Mouse (Mus musculus) kidney, embryonic 15.5 days (tissue): ENCODE measurements around the gene Ccdc33. TPM values are rescaled to one million over a fixed set of nuclear protein-coding genes. Genes with fewer than 3 reads are reported as not detected.

Experiments
- ATAC-seq: fragments of 200-750 bp; cut with Nextera tagmentation; replicated peaks from 2 replicates; pipeline ENCODE4 v1.8.0; 2017; ENCODE audit warnings: moderate TSS enrichment; ENCODE audit not compliant: low FRiP score
- H3K27ac ChIP-seq: fragments of 300-500 bp; sonication (generic); 2 replicates; pipeline ENCODE4 v1.5.1; 2015; ENCODE audit warnings: mild to moderate bottlenecking, inconsistent platforms
- H3K27me3 ChIP-seq: fragments of 300-500 bp; sonication (generic); 2 replicates; pipeline ENCODE4 v1.6.1; 2015; ENCODE audit warnings: inconsistent platforms
- H3K36me3 ChIP-seq: fragments of 300-500 bp; sonication (generic); 2 replicates; pipeline ENCODE4 v1.6.1; 2015; ENCODE audit warnings: inconsistent platforms
- H3K4me1 ChIP-seq: fragments of 300-500 bp; sonication (generic); 2 replicates; pipeline ENCODE4 v1.6.1; 2015; ENCODE audit warnings: inconsistent platforms
- H3K4me2 ChIP-seq: fragments of 300-500 bp; sonication (generic); 2 replicates; pipeline ENCODE4 v1.6.1; 2015; ENCODE audit warnings: moderate library complexity, mild to moderate bottlenecking, inconsistent platforms
- H3K4me3 ChIP-seq: fragments of 300-500 bp; sonication (generic); replicated peaks from 2 replicates; pipeline ENCODE4 v1.5.1; 2015; ENCODE audit warnings: mild to moderate bottlenecking, inconsistent platforms
- H3K9ac ChIP-seq: fragments of 300-500 bp; sonication (generic); 2 replicates; pipeline ENCODE4 v1.6.1; 2015; ENCODE audit warnings: mild to moderate bottlenecking, inconsistent platforms
- H3K9me3 ChIP-seq: fragments of 300-500 bp; sonication (generic); replicated peaks from 2 replicates; pipeline ENCODE4 v1.6.1; 2016; ENCODE audit warnings: inconsistent platforms
- WGBS: fragments of 180-500 bp; shearing (Covaris S2); methylation state at CpG from one replicate; pipeline ENCODE4 v1.1.7; 2015; ENCODE audit warnings: mixed read lengths; 5-methylcytosine and 5-hydroxymethylcytosine counted together
- polyA plus RNA-seq: library from polyadenylated mRNA; unstranded; fragments of >200 nt; fragmentation: Nextera tagmentation; extraction: Ambion mirVana; gene quantifications from 2 replicates; pipeline ENCODE4 v1.2.1, GENCODE M21; 2015

Ccdc33 gene
- polyA plus RNA-seq, 1 experiment from 2014 or later: 0.29 TPM

DNA sequence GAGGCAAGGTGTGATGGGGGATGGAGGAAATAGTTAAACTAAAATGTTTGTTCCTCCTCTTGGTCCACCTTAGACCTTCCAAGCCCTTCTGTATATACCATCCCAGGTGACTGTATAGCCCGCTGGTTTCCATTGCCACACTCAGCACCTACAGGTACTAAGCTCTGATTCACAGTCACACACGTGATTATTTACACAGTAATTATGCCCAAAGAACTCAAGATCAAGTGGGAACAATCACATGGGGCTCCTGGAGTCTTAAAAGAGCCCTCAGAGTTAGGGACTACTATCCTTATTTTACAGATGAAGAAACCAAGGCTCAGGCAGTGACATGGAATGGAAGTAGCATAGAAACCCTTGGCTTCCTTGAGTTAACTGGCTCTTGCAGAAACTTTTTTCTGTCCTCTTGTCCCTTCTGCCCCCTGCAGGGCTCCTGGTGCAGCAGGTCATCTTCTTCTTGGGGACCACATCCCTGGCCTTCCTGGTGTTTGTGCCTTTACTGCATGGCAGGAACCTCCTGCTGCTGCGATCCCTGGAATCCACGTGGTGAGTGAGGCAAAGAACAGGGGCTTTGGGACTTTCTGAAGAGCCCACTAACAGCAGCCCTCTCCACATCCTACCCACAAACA, 32.2 kb upstream of the Ccdc33 start:
- H3K9ac ChIP-seq: no peak overlapping the region
- peaks cover 25% of the 10 kb centered on the region for H3K4me1 ChIP-seq
- no peaks in the 10 kb centered on the region for H3K9me3 ChIP-seq
- peaks cover 29% of the 10 kb centered on the region for H3K36me3 ChIP-seq
- WGBS: 68% methylated on average over 4 of the region's 4 CpGs
- no peak overlapping the region for H3K4me3 ChIP-seq
- no peak overlapping the region for H3K27ac ChIP-seq
- no peak overlapping the region for H3K4me2 ChIP-seq
- no peaks in the 10 kb centered on the region for H3K27me3 ChIP-seq
- no peak for ATAC-seq

DNA sequence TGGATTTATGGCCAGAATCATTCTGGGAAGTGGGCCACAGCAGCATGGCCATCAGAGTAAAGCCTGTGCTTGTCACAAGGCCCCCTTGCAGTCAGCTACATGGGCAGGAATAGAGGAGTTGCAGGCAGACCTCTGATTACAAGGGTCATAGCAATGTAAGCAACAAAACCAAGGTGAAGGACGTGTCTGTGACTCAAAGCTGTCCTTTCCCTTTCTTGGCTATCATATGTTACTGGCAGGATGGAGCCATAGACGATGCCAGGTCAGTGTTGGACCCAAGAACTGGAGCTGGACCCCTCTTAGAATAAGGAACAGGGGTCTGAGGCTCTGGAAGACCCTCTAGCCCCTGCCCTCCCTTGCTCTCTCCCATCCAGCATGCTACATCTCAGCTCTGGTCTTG, 30.2 kb upstream of the Ccdc33 start:
- no peaks in the 10 kb centered on the region for H3K27me3 ChIP-seq
- no peak overlapping the region for H3K4me3 ChIP-seq
- peaks cover 27% of the 10 kb centered on the region for H3K36me3 ChIP-seq
- no peaks in the 10 kb centered on the region for H3K9me3 ChIP-seq
- no peak for ATAC-seq
- H3K4me2 ChIP-seq: no peak overlapping the region
- 74% methylated on average over 2 of the region's 2 CpGs for WGBS
- peaks cover 24% of the 10 kb centered on the region for H3K4me1 ChIP-seq
- no peak overlapping the region for H3K27ac ChIP-seq
- H3K9ac ChIP-seq: no peak overlapping the region

DNA sequence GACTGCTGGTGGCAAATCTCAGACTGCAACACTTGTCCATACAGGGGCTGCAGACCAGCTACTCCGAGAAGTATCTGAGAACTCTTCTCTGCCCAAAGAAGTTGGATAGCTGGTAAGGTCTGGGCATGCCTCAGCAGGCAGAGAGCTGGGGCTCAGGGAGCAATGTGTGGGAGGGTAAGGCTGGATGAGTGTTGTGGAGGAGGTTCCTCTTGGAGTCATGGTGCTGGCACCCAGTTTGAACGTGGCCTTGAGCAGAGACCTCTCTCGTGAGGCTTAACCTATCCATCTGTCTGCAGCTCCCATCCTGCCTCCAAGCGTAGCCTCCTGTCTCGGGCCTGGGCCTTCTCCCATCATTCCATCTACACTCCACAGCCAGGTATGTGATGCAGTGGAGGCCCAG, 26.8 kb upstream of the Ccdc33 start:
- peaks cover 19% of the 10 kb centered on the region; the same call in 1 of the 2 replicates for H3K36me3 ChIP-seq
- H3K9me3 ChIP-seq: no peaks in the 10 kb centered on the region
- no peak overlapping the region for H3K4me2 ChIP-seq
- no peaks in the 10 kb centered on the region for H3K27me3 ChIP-seq
- ATAC-seq: peak; percentile 17; the same call in 1 of the 2 replicates
- WGBS: 51% methylated on average over 5 of the region's 5 CpGs
- no peak overlapping the region for H3K27ac ChIP-seq
- H3K4me1 ChIP-seq: peaks cover 37% of the 10 kb centered on the region
- H3K9ac ChIP-seq: no peak overlapping the region
- H3K4me3 ChIP-seq: no peak overlapping the region

DNA sequence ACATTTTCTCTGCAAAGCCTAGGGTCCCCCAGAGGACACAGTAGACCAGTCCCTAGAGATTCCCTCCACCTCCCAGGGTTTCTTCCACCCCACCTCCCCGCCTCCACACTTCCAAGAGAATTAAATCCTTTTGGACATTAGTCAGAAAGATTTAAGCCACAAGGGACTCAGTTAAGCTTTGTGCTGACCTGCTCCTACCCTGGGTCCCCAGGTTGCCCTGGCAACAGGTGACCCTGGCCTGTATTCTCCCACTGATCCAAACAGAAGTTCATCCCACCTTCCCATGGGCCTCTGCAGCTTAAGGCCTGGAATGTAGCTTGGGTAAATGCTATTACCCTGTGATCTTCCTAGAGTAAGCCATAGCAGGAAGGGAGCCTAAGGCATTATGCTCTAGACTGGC, 26.0 kb upstream of the Ccdc33 start:
- H3K4me2 ChIP-seq: no peak overlapping the region
- H3K4me1 ChIP-seq: peaks cover 45% of the 10 kb centered on the region
- no peak for ATAC-seq
- 0 out of 2 replicates have a peak overlapping the region, but pooled peaks have one; percentile 1 for H3K27ac ChIP-seq
- no peaks in the 10 kb centered on the region for H3K9me3 ChIP-seq
- peaks cover 19% of the 10 kb centered on the region; the same call in 1 of the 2 replicates for H3K36me3 ChIP-seq
- WGBS: 44% methylated on average over 1 of the region's 1 CpGs
- no peaks in the 10 kb centered on the region for H3K27me3 ChIP-seq
- H3K9ac ChIP-seq: no peak overlapping the region
- no peak overlapping the region for H3K4me3 ChIP-seq

DNA sequence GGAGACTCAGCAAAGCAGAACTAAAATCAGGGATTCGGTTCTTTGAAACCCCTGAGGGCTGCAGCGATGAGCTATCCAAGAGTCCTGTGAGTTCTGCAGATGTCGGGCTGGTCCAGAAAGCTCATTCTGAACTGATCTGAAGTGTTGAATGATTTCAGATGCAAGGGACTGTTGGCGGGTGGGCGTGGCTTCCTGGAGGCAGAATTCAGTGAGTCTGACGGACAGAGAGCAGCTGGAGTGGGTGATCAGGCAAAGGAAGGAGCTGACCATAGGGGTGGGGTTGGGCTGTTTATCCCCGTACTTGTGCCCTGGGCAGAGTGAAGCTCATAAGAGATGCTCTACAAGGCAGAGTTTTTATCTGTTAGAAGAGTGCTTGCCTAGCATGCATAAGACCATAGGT, 24.8 kb upstream of the Ccdc33 start:
- H3K9ac ChIP-seq: no peak overlapping the region
- H3K27me3 ChIP-seq: no peaks in the 10 kb centered on the region
- no peak; the same call in 1 of the 2 replicates for ATAC-seq
- H3K36me3 ChIP-seq: 0 out of 2 replicates have a peak, but pooled peaks cover 13% of the 10 kb centered on the region
- H3K27ac ChIP-seq: peak overlapping the region; percentile 56; the same call in 1 of the 2 replicates
- H3K9me3 ChIP-seq: no peaks in the 10 kb centered on the region
- H3K4me1 ChIP-seq: peaks cover 55% of the 10 kb centered on the region
- 29% methylated on average over 7 of the region's 7 CpGs for WGBS
- no peak overlapping the region for H3K4me2 ChIP-seq
- no peak overlapping the region for H3K4me3 ChIP-seq

DNA sequence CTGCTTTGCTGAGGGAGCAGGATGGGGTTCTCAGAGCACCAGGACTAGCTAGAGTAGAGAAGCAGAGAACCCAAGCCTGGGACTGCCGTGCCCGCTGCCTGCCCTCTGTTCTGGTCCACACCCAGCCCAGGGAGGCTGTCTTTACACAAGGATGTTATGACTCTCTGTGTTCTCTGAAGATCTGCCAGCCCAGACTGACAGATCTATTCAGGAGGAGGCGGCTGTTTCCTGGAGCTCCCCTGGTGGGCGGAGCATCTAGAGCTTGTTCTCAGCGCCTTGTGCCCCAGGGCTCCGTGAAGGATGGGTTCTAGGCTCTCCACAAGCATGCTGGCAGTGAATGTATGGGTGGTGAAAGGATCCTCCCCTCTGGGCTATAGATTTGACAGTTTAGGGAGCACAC, 21.3 kb upstream of the Ccdc33 start:
- Histone ChIP-seq H3K4me1 (peaks cover 71% of the 10 kb centered on the region), H3K4me2 (no peak overlapping the region), H3K4me3 (no peak overlapping the region), H3K27ac (no peak overlapping the region), H3K9ac (no peak overlapping the region), H3K9me3 (no peaks in the 10 kb centered on the region), H3K36me3 (0 out of 2 replicates have a peak, but pooled peaks cover 8% of the 10 kb centered on the region), H3K27me3 (no peaks in the 10 kb centered on the region)
- 41% methylated on average over 6 of the region's 6 CpGs for WGBS
- ATAC-seq: no peak

DNA sequence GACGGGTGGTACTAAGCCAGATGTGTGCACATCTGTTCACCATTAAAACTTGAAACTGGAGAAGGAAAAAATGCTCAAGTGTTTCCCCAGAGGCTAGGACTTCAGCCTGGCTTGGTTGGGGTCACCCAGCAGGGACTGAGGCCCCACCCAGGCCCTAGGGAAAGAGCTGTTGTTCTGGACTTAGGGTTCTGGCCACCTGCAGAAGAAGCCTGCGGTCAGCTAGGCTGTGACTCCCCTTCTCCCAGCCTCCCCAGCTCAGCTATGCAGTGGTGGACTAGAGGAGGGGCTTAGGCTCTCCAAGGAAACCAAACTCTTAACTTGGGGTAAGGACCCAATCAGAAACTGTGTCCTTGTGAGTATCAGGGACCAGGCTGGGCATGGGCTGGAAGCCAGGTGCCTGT, 17.3 kb upstream of the Ccdc33 start:
- Histone ChIP-seq H3K36me3 (0 out of 2 replicates have a peak, but pooled peaks cover under 1% of the 10 kb centered on the region), H3K9ac (no peak overlapping the region), H3K4me3 (peak overlapping the region; percentile 23), H3K4me2 (peak overlapping the region; percentile 46), H3K27me3 (no peaks in the 10 kb centered on the region), H3K27ac (peak overlapping the region; percentile 83; the same call in 1 of the 2 replicates), H3K4me1 (peaks cover 84% of the 10 kb centered on the region), H3K9me3 (no peaks in the 10 kb centered on the region)
- peak; percentile 31; the same call in 1 of the 2 replicates for ATAC-seq
- 13% methylated on average over 2 of the region's 2 CpGs for whole genome bisulfite sequencing

DNA sequence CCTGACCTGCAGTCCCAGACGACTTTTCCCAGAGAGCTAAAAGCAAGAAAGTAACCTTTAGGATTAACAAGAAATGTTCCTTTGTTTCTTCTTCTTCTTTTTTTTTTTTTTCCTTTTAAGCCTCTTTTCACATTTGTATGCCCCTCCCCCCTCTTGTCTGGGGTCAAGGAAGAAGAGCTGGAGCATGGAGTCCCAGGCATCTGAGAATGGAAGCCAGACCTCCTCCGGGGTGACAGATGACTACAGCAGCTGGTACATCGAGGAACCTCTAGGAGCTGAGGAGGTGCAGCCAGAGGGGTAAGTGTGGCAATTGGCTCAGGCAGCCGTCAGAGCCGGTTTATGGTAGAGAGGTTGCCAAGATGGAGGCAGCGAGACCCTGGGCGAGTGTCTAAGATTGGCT, 16.3 kb upstream of the Ccdc33 start:
- peak overlapping the region; percentile 83 for H3K27ac ChIP-seq
- no peak overlapping the region for H3K9ac ChIP-seq
- no peaks in the 10 kb centered on the region for H3K36me3 ChIP-seq
- peak overlapping the region; percentile 46 for H3K4me2 ChIP-seq
- no peaks in the 10 kb centered on the region for H3K9me3 ChIP-seq
- ATAC-seq: no peak
- peaks cover 84% of the 10 kb centered on the region for H3K4me1 ChIP-seq
- WGBS: 18% methylated on average over 7 of the region's 7 CpGs
- H3K4me3 ChIP-seq: peak overlapping the region; percentile 23
- 0 out of 2 replicates have a peak, but pooled peaks cover 3% of the 10 kb centered on the region for H3K27me3 ChIP-seq

DNA sequence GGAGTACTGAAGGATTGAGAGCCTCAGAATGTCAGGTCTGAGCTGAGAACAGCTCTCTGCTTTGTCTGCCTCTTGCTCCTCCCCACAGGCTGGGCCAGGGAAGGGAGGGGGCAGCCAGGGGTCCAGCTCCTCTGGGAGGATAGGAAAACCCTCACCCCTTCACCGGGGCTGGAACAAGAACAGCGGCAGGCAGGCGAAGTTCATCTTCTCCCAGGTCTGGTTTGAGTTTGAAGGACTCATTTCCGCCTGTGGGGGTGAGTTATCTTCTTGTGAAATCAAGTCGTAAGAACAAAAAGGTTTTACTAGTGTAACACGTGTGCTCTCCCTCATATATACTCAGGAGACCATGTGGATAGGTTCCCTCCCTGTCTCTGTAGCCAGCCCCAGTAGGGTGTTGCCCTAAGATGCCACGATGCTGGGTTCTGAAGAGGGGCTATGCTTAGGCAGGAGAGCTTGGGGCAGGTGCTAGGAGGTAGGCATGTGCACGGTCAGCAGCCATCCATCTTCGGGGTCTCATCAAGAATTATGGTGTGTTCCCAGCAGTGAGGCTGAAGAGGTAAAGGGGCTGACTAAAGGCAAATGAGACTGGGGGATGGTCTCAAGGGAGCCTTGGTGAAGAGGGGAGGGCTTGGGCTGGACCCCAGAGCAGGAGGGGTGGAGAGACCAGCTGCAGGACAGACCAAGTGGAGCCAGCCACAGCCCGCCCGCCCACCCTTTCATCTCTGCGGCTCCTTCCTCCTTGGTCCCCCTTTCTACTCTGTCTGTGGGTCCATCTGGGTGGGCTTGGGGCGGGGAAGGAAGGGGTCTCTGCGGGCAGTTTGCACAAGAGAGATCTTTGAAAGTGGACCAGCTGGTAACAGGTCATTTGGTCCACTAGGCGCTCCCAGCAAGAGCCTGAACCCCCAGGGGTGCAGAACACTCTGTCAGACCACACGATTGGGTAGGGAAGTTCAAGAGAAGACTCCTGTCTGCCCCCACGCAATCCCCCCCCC, 15.6 kb upstream of the Ccdc33 start:
- 4% methylated on average over 13 of the region's 17 CpGs for WGBS
- ATAC-seq: peak; percentile 45
- Histone ChIP-seq H3K4me2 (peak overlapping the region; percentile 46), H3K9me3 (no peaks in the 10 kb centered on the region), H3K27me3 (0 out of 2 replicates have a peak, but pooled peaks cover 3% of the 10 kb centered on the region), H3K9ac (no peak overlapping the region), H3K4me1 (peaks cover 84% of the 10 kb centered on the region), H3K36me3 (no peaks in the 10 kb centered on the region), H3K27ac (peak overlapping the region; percentile 83), H3K4me3 (peak overlapping the region; percentile 10; the same call in 1 of the 2 replicates)

DNA sequence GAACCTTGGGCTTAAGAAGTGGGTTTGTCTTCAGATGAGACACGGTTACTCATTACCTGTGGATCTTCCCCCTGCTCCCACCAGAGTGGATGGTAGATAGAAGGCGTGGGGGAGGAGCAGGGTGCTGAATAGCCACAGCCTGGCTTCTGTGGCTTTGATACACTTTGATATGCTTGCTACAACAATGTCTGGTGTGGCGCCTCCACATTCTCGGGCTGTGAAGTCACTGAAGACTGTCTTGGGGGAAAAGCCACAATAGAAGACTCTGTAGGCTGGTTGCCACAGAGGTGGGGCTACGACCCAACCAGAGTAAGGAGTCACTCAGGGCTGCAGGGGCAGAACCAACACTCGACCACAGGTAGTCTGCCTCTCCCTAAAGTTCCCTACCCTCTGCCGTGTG, 13.1 kb upstream of the Ccdc33 start:
- WGBS: 66% methylated on average over 7 of the region's 7 CpGs
- Histone ChIP-seq H3K4me2 (no peak overlapping the region), H3K27me3 (0 out of 2 replicates have a peak, but pooled peaks cover 8% of the 10 kb centered on the region), H3K27ac (no peak overlapping the region; the same call in 1 of the 2 replicates), H3K4me1 (peaks cover 92% of the 10 kb centered on the region), H3K4me3 (no peak overlapping the region), H3K36me3 (no peaks in the 10 kb centered on the region), H3K9ac (no peak overlapping the region), H3K9me3 (no peaks in the 10 kb centered on the region)
- no peak for ATAC-seq

DNA sequence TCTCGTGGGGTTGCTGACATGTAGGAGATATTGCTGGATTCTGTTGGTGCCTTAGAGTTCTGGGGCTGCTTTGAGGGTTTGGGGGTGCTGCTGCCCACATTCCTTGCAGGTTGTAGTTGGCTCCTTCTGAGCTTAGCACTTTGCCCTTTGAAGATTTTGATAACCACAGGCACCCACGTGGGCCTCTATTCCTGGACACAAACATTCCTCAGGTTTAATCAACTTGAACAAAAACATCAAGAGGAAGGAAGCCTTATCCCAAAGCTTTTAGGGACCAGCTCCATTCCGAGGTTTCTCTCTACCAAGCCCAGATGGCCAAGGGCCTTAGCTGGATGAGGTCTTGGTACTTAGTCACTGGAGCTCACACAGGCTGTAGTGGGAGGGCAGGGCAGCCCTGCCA, 12.3 kb upstream of the Ccdc33 start:
- Histone ChIP-seq H3K27ac (peak overlapping the region; percentile 58; the same call in 1 of the 2 replicates), H3K9me3 (no peaks in the 10 kb centered on the region), H3K4me2 (no peak overlapping the region), H3K36me3 (no peaks in the 10 kb centered on the region), H3K9ac (no peak overlapping the region), H3K27me3 (0 out of 2 replicates have a peak, but pooled peaks cover 8% of the 10 kb centered on the region), H3K4me3 (no peak overlapping the region), H3K4me1 (peaks cover 87% of the 10 kb centered on the region)
- WGBS: 24% methylated on average over 3 of the region's 3 CpGs
- no peak for ATAC-seq

DNA sequence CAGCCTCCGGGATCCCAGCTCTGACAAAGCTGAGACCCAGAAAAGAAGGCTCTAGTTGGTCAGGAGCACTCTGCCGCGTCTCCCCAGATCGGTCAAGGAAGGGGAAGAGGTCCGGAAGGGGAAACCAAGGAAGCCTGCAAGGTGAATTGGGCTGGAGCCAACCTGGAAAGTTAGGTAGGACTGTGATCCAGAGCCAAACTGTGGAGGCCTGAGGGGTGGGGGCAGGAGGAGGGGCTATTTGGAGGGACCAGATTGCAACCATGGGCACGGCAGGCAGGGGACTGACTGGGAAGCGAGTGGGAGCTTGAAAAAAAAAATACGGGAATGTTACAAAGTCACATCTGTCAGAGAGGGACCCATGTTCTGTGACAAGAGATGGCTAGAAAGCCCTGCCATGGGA, 10.9 kb upstream of the Ccdc33 start:
- H3K4me2 ChIP-seq: peak overlapping the region; percentile 49
- H3K27ac ChIP-seq: peak overlapping the region; percentile 84
- H3K4me3 ChIP-seq: 0 out of 2 replicates have a peak overlapping the region, but pooled peaks have one; percentile 0
- H3K4me1 ChIP-seq: peaks cover 83% of the 10 kb centered on the region
- no peaks in the 10 kb centered on the region for H3K9me3 ChIP-seq
- WGBS: 11% methylated on average over 8 of the region's 8 CpGs
- no peak overlapping the region for H3K9ac ChIP-seq
- no peaks in the 10 kb centered on the region for H3K36me3 ChIP-seq
- 0 out of 2 replicates have a peak, but pooled peaks cover 8% of the 10 kb centered on the region for H3K27me3 ChIP-seq
- no peak for ATAC-seq
